Mouse (Mus musculus): Measurements from ENCODE around the gene Gm4869. TPM values are rescaled to one million over a fixed set of nuclear protein-coding genes. Genes with fewer than 3 reads are reported as not detected.

Gene Gm4869
- polyA plus RNA-seq (2015; fragmentation: Nextera tagmentation; extraction: Ambion mirVana) = not detected in 2 replicates

DNA sequence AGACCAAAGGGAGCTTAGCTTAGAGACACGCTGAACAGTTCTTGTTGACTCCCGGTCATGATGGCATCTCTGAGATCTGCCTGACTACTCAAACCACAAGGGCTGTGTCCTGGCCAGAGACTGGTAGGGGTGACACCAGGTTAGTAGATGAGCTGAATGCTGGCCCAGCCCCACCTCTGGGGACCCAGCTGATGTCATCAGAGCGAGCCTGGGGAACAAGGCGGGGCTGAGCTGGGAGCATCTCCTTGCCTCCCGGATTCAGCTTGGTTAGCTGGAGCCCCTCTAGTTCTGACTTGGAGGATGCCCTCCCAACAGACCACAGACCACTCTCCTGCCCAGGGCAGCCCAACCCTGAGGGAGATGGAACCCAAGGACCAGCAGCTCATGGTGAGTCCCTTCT lies at the start of gene Gm4869:
Gm4869 (plus strand) TSS at position 301 of the 400 bp plus-strand sequence.
- Histone ChIP-seq H3K9me3 (ENCODE audit: low read length) (no peaks in the 10 kb centered on the region), H3K4me2 (ENCODE audit: low read depth, low read length) (no peak within 1 kb of the TSS), H3K4me1 (ENCODE audit: insufficient read depth) (no peaks in the 10 kb centered on the region), H3K4me3 (ENCODE audit: low read depth, low read length) (no peak within 1 kb of the TSS), H3K27ac (ENCODE audit: low read depth) (no peak within 1 kb of the TSS), H3K27me3 (ENCODE audit: insufficient read depth, low read length) (no peaks in the 10 kb centered on the region), H3K36me3 (replicated peaks; ENCODE audit: insufficient read depth, low read length) (peaks cover 41% of the 10 kb centered on the region), H3K9ac (replicated peaks) (no peak within 1 kb of the TSS)
- no peak for TF ChIP-seq EP300 (IDR thresholded peaks at IDR 0.05; ENCODE audit: low read depth)
- TF ChIP-seq CTCF (IDR thresholded peaks at IDR 0.05; ENCODE audit: low read depth) = no peak
- ATAC-seq = no peak
- 74% methylated on average over 5 of the region's 5 CpGs for WGBS (ENCODE audit: insufficient replicate concordance)
- no peak for DNase-seq

DNA sequence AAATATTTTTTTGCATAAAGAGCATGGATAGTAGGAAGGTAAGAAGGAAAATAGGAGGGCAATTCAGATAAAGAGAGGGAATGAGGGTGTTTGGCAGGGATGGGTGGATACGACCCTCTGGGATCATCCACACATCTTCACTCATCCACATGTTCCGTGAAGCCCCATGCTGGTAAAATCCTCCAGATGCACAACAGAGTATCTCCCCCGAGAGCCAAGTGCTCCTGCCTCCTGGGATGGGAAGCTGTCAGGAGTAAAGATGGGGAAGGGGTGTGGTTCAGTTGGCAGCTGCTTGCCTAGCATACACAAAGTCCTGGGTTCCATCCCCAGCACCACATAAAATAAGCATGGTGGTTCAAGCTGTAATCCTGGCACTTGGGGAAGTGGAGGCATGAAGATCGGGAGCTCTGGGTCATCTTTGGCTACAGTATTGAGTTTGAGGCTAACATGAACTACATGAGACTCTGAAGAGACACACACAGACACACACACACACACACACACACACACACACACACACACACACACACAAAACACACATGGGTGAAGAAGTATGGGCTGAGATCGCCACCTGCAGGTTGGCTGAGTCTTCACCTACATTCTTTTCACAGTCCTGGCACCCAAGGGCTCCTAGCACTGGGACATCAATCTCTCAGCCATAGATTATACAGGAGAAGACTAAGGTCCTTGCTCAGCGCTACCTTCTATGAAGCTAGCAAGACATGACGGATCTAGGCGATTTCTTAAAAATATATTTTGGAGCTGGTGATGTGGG lies 49.1 kb upstream of the Gm4869 start:
- no peaks in the 10 kb centered on the region for H3K36me3 ChIP-seq (replicated peaks; ENCODE audit: insufficient read depth, low read length)
- H3K27me3 ChIP-seq (ENCODE audit: insufficient read depth, low read length) = no peaks in the 10 kb centered on the region
- H3K4me3 ChIP-seq (ENCODE audit: low read depth, low read length) = no peak overlapping the region
- ATAC-seq = no peak
- H3K4me2 ChIP-seq (ENCODE audit: low read depth, low read length) = no peak overlapping the region
- H3K9me3 ChIP-seq (ENCODE audit: low read length) = no peaks in the 10 kb centered on the region
- WGBS (ENCODE audit: insufficient replicate concordance) = 51% methylated on average over 8 of the region's 8 CpGs
- H3K9ac ChIP-seq (replicated peaks) = no peak overlapping the region
- peak; percentile 67 for DNase-seq
- H3K4me1 ChIP-seq (ENCODE audit: insufficient read depth) = no peaks in the 10 kb centered on the region
- TF ChIP-seq EP300 (IDR thresholded peaks at IDR 0.05; ENCODE audit: low read depth) (no peak), CTCF (IDR thresholded peaks at IDR 0.05; ENCODE audit: low read depth) (peak; percentile 79)
- no peak overlapping the region for H3K27ac ChIP-seq (ENCODE audit: low read depth)

DNA sequence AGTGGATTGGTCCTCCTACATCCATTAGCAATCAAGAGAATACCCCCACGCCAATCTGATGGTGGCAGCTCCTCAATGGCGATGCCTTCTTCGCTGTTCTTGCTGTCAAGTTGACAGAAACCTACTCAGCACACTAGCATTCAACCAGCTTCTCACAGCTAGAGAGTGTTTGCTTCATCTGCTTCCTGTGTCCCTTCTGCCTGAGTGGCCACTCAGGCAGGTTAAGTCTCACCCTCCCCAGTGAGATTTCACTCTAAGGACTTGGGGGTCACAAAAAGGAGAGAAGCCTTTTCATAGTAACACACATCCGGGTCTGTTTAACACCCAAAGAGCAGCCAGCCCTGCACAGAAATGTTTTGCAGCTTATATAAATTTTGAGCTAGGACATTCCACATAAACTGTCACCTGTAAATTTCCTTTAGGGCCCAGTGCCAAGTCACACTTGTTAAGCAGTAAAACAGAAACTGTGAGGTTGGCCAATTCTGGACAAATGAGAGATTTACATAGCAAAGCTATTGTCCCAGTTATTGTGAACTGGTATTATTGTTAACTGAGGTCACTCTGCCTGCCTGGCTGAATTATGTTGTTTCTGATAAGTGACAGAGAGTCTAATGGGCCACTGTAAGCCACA lies 42.7 kb upstream of the Gm4869 start:
- no peaks in the 10 kb centered on the region for H3K9me3 ChIP-seq (ENCODE audit: low read length)
- no peak overlapping the region for H3K4me2 ChIP-seq (ENCODE audit: low read depth, low read length)
- WGBS (ENCODE audit: insufficient replicate concordance) = 73% methylated on average over 4 of the region's 4 CpGs
- H3K9ac ChIP-seq (replicated peaks) = no peak overlapping the region
- DNase-seq (no peak), ATAC-seq (no peak)
- peaks cover 2% of the 10 kb centered on the region; the same call in 1 of the 2 replicates for H3K4me1 ChIP-seq (ENCODE audit: insufficient read depth)
- no peak overlapping the region for H3K4me3 ChIP-seq (ENCODE audit: low read depth, low read length)
- TF ChIP-seq EP300 (IDR thresholded peaks at IDR 0.05; ENCODE audit: low read depth) (no peak), CTCF (IDR thresholded peaks at IDR 0.05; ENCODE audit: low read depth) (no peak)
- H3K27ac ChIP-seq (ENCODE audit: low read depth) = no peak overlapping the region
- no peaks in the 10 kb centered on the region for H3K27me3 ChIP-seq (ENCODE audit: insufficient read depth, low read length)
- H3K36me3 ChIP-seq (replicated peaks; ENCODE audit: insufficient read depth, low read length) = no peaks in the 10 kb centered on the region

DNA sequence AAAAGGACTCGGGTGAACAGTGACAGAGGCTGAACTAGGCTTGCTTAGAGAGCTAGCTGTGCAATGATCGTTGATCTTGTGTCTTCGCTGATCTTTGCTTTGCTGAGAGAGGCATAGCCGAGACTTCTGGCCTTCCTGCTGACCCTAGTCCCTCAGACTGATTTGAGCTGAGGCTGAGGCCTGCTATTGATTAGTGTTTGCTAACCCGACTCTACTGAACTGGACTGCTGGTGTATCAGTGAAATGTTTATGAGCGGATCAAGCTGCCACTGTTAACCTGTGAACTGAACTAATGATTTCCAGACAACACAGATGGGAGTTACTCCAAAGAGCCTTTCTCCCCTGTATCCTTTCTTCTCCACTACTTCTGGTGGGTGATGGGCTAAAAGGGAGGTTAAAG lies 40.3 kb upstream of the Gm4869 start:
- TF ChIP-seq CTCF (IDR thresholded peaks at IDR 0.05; ENCODE audit: low read depth) = no peak
- TF ChIP-seq EP300 (IDR thresholded peaks at IDR 0.05; ENCODE audit: low read depth) = no peak
- WGBS (ENCODE audit: insufficient replicate concordance) = 74% methylated on average over 6 of the region's 6 CpGs
- H3K36me3 ChIP-seq (replicated peaks; ENCODE audit: insufficient read depth, low read length) = no peaks in the 10 kb centered on the region

DNA sequence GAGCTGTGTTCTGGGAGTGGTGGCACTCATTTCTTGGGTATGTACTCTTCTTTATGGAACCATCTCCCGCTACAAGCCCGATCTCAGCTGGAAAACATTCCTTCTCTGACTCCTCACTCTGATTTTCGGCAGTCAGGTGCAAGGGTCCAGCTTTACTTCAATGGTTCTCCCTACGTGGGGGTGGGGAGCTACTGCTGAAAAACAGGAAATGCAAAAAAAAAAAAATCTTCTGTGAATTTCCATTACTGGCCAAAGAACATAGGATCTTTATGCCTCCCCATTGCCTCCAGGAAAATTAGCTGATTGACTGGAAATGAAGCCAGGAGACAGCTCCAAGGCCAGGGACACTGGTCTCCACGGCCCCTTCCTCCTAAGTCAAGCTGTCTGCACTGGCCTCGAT lies 38.8 kb upstream of the Gm4869 start:
- Histone ChIP-seq H3K9ac (replicated peaks) (no peak overlapping the region), H3K27ac (ENCODE audit: low read depth) (no peak overlapping the region), H3K36me3 (replicated peaks; ENCODE audit: insufficient read depth, low read length) (no peaks in the 10 kb centered on the region), H3K27me3 (ENCODE audit: insufficient read depth, low read length) (no peaks in the 10 kb centered on the region), H3K4me3 (ENCODE audit: low read depth, low read length) (no peak overlapping the region), H3K4me2 (ENCODE audit: low read depth, low read length) (no peak overlapping the region), H3K9me3 (ENCODE audit: low read length) (no peaks in the 10 kb centered on the region), H3K4me1 (ENCODE audit: insufficient read depth) (peaks cover 2% of the 10 kb centered on the region; the same call in 1 of the 2 replicates)
- 45% methylated on average over 6 of the region's 6 CpGs for WGBS (ENCODE audit: insufficient replicate concordance)
- no peak for ATAC-seq
- TF ChIP-seq EP300 (IDR thresholded peaks at IDR 0.05; ENCODE audit: low read depth) (no peak), CTCF (IDR thresholded peaks at IDR 0.05; ENCODE audit: low read depth) (no peak)
- DNase-seq = no peak

More for the DNA sequence above, 40.3 kb upstream of the Gm4869 start:
- no peaks in the 10 kb centered on the region for H3K9me3 ChIP-seq (ENCODE audit: low read length)
- no peak overlapping the region for H3K4me2 ChIP-seq (ENCODE audit: low read depth, low read length)
- ATAC-seq = no peak
- DNase-seq = no peak
- H3K27ac ChIP-seq (ENCODE audit: low read depth) = no peak overlapping the region
- no peak overlapping the region for H3K4me3 ChIP-seq (ENCODE audit: low read depth, low read length)
- H3K9ac ChIP-seq (replicated peaks) = no peak overlapping the region
- no peaks in the 10 kb centered on the region for H3K27me3 ChIP-seq (ENCODE audit: insufficient read depth, low read length)
- H3K4me1 ChIP-seq (ENCODE audit: insufficient read depth) = peaks cover 2% of the 10 kb centered on the region; the same call in 1 of the 2 replicates

DNA sequence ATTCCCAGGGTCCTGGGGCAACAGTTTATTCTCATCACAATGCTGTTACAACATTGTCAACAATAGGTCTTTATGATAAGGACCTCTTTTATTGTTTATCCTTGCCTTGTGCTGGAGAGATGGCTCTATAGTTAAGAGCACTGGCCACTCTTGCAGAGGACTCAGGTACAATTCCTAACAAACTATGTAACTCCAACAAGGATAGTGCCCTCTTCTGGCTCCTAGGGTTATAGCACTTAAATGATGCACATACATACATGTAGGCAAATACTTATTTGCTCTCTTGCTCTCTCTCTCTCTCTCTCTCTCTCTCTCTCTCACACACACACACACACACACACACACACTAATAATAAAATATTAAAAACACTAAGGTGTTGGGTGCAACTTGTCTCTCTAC lies 36.6 kb upstream of the Gm4869 start:
- H3K27me3 ChIP-seq (ENCODE audit: insufficient read depth, low read length) = no peaks in the 10 kb centered on the region
- DNase-seq (no peak), ATAC-seq (no peak)
- H3K27ac ChIP-seq (ENCODE audit: low read depth) = no peak overlapping the region
- peaks cover 2% of the 10 kb centered on the region; the same call in 1 of the 2 replicates for H3K4me1 ChIP-seq (ENCODE audit: insufficient read depth)
- no peaks in the 10 kb centered on the region for H3K36me3 ChIP-seq (replicated peaks; ENCODE audit: insufficient read depth, low read length)
- no peak overlapping the region for H3K9ac ChIP-seq (replicated peaks)
- no peak overlapping the region for H3K4me2 ChIP-seq (ENCODE audit: low read depth, low read length)
- TF ChIP-seq EP300 (IDR thresholded peaks at IDR 0.05; ENCODE audit: low read depth) = no peak
- no peak for TF ChIP-seq CTCF (IDR thresholded peaks at IDR 0.05; ENCODE audit: low read depth)
- H3K4me3 ChIP-seq (ENCODE audit: low read depth, low read length) = no peak overlapping the region
- H3K9me3 ChIP-seq (ENCODE audit: low read length) = no peaks in the 10 kb centered on the region

Data from liver, postnatal 0 days (tissue).